Mouse (Mus musculus): ENCODE measurements at regions not wholly inside any gene's neighbourhood (a gene's known extent, or its start where the extent isn't known, plus 50 kb on each side); places are given as distances from the start of the nearest gene placed in this dataset.

DNA sequence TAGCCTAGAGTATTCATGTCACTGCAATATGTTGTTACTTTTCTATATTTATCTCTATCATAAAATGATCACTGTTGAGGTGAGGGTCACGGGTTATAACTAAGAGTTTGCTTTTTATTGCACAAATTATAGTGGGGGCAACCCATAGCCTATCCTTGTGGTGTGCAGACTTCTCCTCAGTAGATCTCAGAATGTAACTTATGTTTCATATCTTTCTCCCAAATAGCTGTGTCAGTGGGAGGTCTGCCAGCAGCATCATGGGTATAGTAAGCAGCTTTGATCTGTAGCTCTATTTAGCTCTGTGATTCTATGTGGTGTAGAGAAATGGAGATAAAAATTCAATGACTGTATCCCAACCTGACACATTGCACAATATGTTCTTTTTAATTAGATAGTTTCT lies 641.9 kb downstream of the Dok5 start:
- H3K4me3 ChIP-seq (ENCODE audit: low read depth, low read length), result no peak overlapping the region
- no peak overlapping the region for H3K4me2 ChIP-seq (replicated peaks; ENCODE audit: low read depth)
- H3K27ac ChIP-seq (ENCODE audit: low read depth, low read length), result no peak overlapping the region
- no peaks in the 10 kb centered on the region for H3K36me3 ChIP-seq (ENCODE audit: control insufficient read depth, insufficient read depth)
- no peaks in the 10 kb centered on the region for H3K4me1 ChIP-seq (replicated peaks; ENCODE audit: control insufficient read depth, insufficient read depth, low read length)
- ATAC-seq, result no peak
- no peaks in the 10 kb centered on the region for H3K27me3 ChIP-seq (replicated peaks; ENCODE audit: control insufficient read depth, insufficient read depth, low read length)
- no peak for TF ChIP-seq CTCF (IDR thresholded peaks at IDR 0.05; ENCODE audit: low read depth)
- H3K9ac ChIP-seq (ENCODE audit: low read depth, low read length), result no peak overlapping the region
- 50% methylated on average over 1 of the region's 1 CpGs for WGBS
- no peaks in the 10 kb centered on the region for H3K9me3 ChIP-seq (ENCODE audit: control insufficient read depth)

DNA sequence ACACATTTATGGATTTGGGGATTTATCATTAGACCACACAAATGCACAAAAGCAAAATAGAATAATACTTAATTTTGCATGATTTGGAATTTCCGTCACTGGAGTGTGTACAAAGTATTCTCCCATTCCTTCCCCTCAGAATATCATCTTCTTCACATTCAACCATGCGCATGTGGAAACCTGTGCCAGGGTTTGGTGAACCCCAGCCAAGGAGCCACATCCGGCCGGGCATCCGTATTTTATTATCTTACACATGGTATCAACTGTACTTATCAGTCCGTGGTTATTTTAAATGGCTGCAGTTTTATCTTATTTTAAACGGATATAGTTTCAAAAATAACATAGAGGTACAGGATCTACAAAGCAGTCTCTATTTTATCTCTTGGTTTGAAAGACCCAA lies 641.4 kb downstream of the Dok5 start:
- Histone ChIP-seq H3K4me2 (replicated peaks; ENCODE audit: low read depth) (no peak overlapping the region), H3K9me3 (ENCODE audit: control insufficient read depth) (no peaks in the 10 kb centered on the region), H3K9ac (ENCODE audit: low read depth, low read length) (no peak overlapping the region), H3K27ac (ENCODE audit: low read depth, low read length) (no peak overlapping the region), H3K27me3 (replicated peaks; ENCODE audit: control insufficient read depth, insufficient read depth, low read length) (no peaks in the 10 kb centered on the region), H3K4me3 (ENCODE audit: low read depth, low read length) (no peak overlapping the region), H3K36me3 (ENCODE audit: control insufficient read depth, insufficient read depth) (no peaks in the 10 kb centered on the region), H3K4me1 (replicated peaks; ENCODE audit: control insufficient read depth, insufficient read depth, low read length) (no peaks in the 10 kb centered on the region)
- 84% methylated on average over 7 of the region's 7 CpGs for WGBS
- no peak for ATAC-seq
- TF ChIP-seq CTCF (IDR thresholded peaks at IDR 0.05; ENCODE audit: low read depth), result no peak

DNA sequence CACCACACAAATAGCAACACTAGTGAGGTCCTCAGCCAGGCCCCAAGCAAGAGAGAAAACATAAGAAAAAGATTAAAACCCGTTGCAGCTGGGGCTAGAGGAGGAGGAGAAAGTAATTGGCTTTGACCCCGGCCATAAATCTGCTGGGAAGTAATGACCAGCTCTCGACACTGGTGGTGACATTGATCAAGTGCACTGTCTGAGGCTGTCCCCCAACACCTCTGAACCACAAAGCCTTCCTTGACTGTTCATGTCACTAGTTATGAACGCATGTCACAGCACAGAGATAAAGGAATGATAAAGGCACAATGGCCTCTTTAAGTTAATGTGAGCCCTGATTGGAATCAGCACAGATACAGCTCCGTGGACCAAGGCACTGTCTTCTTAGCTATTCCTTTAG lies 640.1 kb downstream of the Dok5 start:
- no peak for TF ChIP-seq CTCF (IDR thresholded peaks at IDR 0.05; ENCODE audit: low read depth)
- Histone ChIP-seq H3K9ac (ENCODE audit: low read depth, low read length) (no peak overlapping the region), H3K27me3 (replicated peaks; ENCODE audit: control insufficient read depth, insufficient read depth, low read length) (no peaks in the 10 kb centered on the region), H3K36me3 (ENCODE audit: control insufficient read depth, insufficient read depth) (no peaks in the 10 kb centered on the region), H3K4me3 (ENCODE audit: low read depth, low read length) (no peak overlapping the region), H3K4me1 (replicated peaks; ENCODE audit: control insufficient read depth, insufficient read depth, low read length) (no peaks in the 10 kb centered on the region), H3K4me2 (replicated peaks; ENCODE audit: low read depth) (no peak overlapping the region), H3K9me3 (ENCODE audit: control insufficient read depth) (no peaks in the 10 kb centered on the region), H3K27ac (ENCODE audit: low read depth, low read length) (no peak overlapping the region)
- ATAC-seq, result no peak
- 28% methylated on average over 5 of the region's 5 CpGs for WGBS

DNA sequence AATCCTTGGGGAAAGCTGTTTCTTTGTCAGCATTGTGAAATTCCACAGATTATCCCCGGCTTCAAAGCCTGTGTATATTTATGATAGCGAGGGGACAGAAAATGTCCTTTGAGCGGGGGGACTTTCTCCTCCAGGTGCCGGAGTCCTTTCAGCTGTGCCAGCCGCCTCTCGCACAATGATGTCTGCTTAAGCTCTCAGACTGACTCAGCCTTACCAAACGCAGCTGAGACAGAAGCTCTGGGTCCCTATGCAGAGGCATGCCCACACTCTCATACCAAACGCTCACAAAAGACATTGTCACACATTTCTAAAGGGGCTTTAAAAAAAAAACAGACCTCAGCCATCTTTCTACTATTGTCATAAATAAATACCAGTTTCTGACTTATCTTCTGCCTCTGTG lies 633.9 kb downstream of the Dok5 start:
- H3K9me3 ChIP-seq (ENCODE audit: control insufficient read depth), result 0 out of 2 replicates have a peak, but pooled peaks cover 4% of the 10 kb centered on the region
- TF ChIP-seq CTCF (IDR thresholded peaks at IDR 0.05; ENCODE audit: low read depth), result no peak
- no peaks in the 10 kb centered on the region for H3K4me1 ChIP-seq (replicated peaks; ENCODE audit: control insufficient read depth, insufficient read depth, low read length)

DNA sequence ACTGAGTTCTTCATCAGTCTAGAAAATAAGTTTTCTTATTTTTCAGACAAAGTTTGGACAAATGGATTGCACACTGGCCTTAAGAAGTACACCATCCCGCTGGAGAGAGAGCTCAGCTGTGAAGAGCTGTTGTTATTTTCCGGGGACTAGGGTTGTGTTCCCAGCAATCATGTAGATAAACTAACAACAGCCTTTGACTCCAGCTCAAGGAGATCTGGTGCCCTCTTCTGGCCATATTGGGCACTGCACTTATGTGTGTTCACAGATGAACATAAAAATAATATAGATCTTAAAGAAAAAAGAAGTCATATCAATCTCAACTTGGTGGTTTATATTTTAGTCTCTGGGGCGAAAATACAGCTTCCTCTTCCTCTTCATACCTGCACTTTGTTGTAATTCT lies 633.0 kb downstream of the Dok5 start:
- no peaks in the 10 kb centered on the region for H3K4me1 ChIP-seq (replicated peaks; ENCODE audit: control insufficient read depth, insufficient read depth, low read length)
- TF ChIP-seq CTCF (IDR thresholded peaks at IDR 0.05; ENCODE audit: low read depth), result peak; percentile 57
- ATAC-seq, result no peak
- H3K4me3 ChIP-seq (ENCODE audit: low read depth, low read length), result no peak overlapping the region
- no peak overlapping the region for H3K4me2 ChIP-seq (replicated peaks; ENCODE audit: low read depth)
- no peaks in the 10 kb centered on the region for H3K27me3 ChIP-seq (replicated peaks; ENCODE audit: control insufficient read depth, insufficient read depth, low read length)
- no peak overlapping the region for H3K9ac ChIP-seq (ENCODE audit: low read depth, low read length)
- 90% methylated on average over 3 of the region's 3 CpGs for WGBS
- H3K27ac ChIP-seq (ENCODE audit: low read depth, low read length), result no peak overlapping the region
- no peaks in the 10 kb centered on the region for H3K36me3 ChIP-seq (ENCODE audit: control insufficient read depth, insufficient read depth)
- H3K9me3 ChIP-seq (ENCODE audit: control insufficient read depth), result 0 out of 2 replicates have a peak, but pooled peaks cover 4% of the 10 kb centered on the region

More for the DNA sequence above, 633.9 kb downstream of the Dok5 start:
- Histone ChIP-seq H3K4me2 (replicated peaks; ENCODE audit: low read depth) (no peak overlapping the region), H3K36me3 (ENCODE audit: control insufficient read depth, insufficient read depth) (no peaks in the 10 kb centered on the region), H3K27ac (ENCODE audit: low read depth, low read length) (no peak overlapping the region), H3K27me3 (replicated peaks; ENCODE audit: control insufficient read depth, insufficient read depth, low read length) (no peaks in the 10 kb centered on the region), H3K4me3 (ENCODE audit: low read depth, low read length) (no peak overlapping the region), H3K9ac (ENCODE audit: low read depth, low read length) (no peak overlapping the region)
- ATAC-seq, result no peak
- WGBS, result 21% methylated on average over 8 of the region's 8 CpGs

DNA sequence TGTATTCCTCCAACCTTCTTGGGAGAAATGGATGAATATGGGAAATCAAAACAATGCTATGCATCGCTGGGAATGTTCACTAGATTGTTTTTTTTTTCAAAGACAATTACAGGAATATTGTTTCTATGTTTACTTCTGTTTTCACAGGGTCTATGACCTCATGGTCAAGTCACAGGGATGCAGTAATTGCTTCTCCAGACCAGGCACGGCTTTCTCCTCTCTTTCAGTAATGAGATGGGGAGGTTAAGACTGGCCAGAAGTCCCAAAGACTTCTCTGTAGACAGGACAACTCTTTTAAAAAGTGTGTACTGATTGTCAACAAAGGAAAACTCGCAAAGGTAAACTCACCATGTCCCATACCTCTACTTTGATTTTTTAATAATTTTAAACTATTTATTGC lies 631.8 kb downstream of the Dok5 start:
- H3K4me3 ChIP-seq (ENCODE audit: low read depth, low read length), result no peak overlapping the region
- H3K27me3 ChIP-seq (replicated peaks; ENCODE audit: control insufficient read depth, insufficient read depth, low read length), result no peaks in the 10 kb centered on the region
- 0 out of 2 replicates have a peak, but pooled peaks cover 4% of the 10 kb centered on the region for H3K9me3 ChIP-seq (ENCODE audit: control insufficient read depth)
- H3K36me3 ChIP-seq (ENCODE audit: control insufficient read depth, insufficient read depth), result no peaks in the 10 kb centered on the region
- H3K27ac ChIP-seq (ENCODE audit: low read depth, low read length), result no peak overlapping the region
- no peak for ATAC-seq
- H3K4me2 ChIP-seq (replicated peaks; ENCODE audit: low read depth), result no peak overlapping the region
- WGBS, result 80% methylated on average over 3 of the region's 3 CpGs
- H3K4me1 ChIP-seq (replicated peaks; ENCODE audit: control insufficient read depth, insufficient read depth, low read length), result no peaks in the 10 kb centered on the region
- no peak overlapping the region for H3K9ac ChIP-seq (ENCODE audit: low read depth, low read length)
- TF ChIP-seq CTCF (IDR thresholded peaks at IDR 0.05; ENCODE audit: low read depth), result no peak

Measured in intestine, postnatal 0 days (tissue).